Mouse (Mus musculus) heart, embryonic 10.5 days (tissue): ENCODE data around the gene Suds3. TPM values are rescaled to one million over a fixed set of nuclear protein-coding genes. Genes with fewer than 3 reads are reported as not detected.
A peak's percentile ranks its signal among the peaks of the same experiment; 100 is the strongest.

ENCODE experiments used
- DNase-seq: peaks from one replicate; pipeline ENCODE4 v3.0.0-alpha.2; 2017; ENCODE audit warnings: low spot score
- H3K27ac ChIP-seq: fragments of 300-500 bp; sonication (generic); 2 replicates; pipeline ENCODE4 v1.5.1; 2016; ENCODE audit warnings: mild to moderate bottlenecking
- H3K27me3 ChIP-seq: fragments of 300-500 bp; sonication (generic); 2 replicates; pipeline ENCODE4 v1.6.1; 2016; ENCODE audit warnings: mild to moderate bottlenecking; ENCODE audit not compliant: poor library complexity, insufficient read depth, severe bottlenecking
- H3K36me3 ChIP-seq: fragments of 300-500 bp; sonication (generic); 2 replicates; pipeline ENCODE4 v1.6.1; 2016; ENCODE audit warnings: mild to moderate bottlenecking, moderate library complexity
- H3K4me1 ChIP-seq: fragments of 300-500 bp; sonication (generic); 2 replicates; pipeline ENCODE4 v1.6.1; 2016; ENCODE audit warnings: mild to moderate bottlenecking
- H3K4me3 ChIP-seq: fragments of 300-500 bp; sonication (generic); 2 replicates; pipeline ENCODE4 v1.5.1; 2016; ENCODE audit warnings: mild to moderate bottlenecking, moderate library complexity
- H3K9me3 ChIP-seq: fragments of 300-500 bp; sonication (generic); 2 replicates; pipeline ENCODE4 v1.6.1; 2016; ENCODE audit warnings: mild to moderate bottlenecking, moderate library complexity
- WGBS: fragments of 180-500 bp; shearing (Covaris S2); methylation state at CpG from one replicate; pipeline ENCODE4 v1.1.7; 2016; 5-methylcytosine and 5-hydroxymethylcytosine counted together
- polyA plus RNA-seq: library from polyadenylated mRNA; unstranded; fragments of >200 nt; fragmentation: Nextera tagmentation; extraction: Ambion mirVana; gene quantifications from 2 replicates; pipeline ENCODE4 v1.2.1, GENCODE M21; 2016

The Suds3 gene
- polyA plus RNA-seq, 1 experiment from 2014 or later = 76.3 TPM

- Histone ChIP-seq H3K9me3 (no peaks in the 10 kb centered on the region), H3K27me3 (no peaks in the 10 kb centered on the region), H3K4me1 (no peaks in the 10 kb centered on the region), H3K36me3 (0 out of 2 replicates have a peak, but pooled peaks cover 3% of the 10 kb centered on the region), H3K4me3 (no peak overlapping the region), H3K27ac (no peak overlapping the region)
- no peak for DNase-seq
- WGBS = 88% methylated on average over 16 of the region's 16 CpGs
These were observed 31.5 kb upstream of the Suds3 start for GRCm38 (mm10) chr5:117147187-117148095.

DNA sequence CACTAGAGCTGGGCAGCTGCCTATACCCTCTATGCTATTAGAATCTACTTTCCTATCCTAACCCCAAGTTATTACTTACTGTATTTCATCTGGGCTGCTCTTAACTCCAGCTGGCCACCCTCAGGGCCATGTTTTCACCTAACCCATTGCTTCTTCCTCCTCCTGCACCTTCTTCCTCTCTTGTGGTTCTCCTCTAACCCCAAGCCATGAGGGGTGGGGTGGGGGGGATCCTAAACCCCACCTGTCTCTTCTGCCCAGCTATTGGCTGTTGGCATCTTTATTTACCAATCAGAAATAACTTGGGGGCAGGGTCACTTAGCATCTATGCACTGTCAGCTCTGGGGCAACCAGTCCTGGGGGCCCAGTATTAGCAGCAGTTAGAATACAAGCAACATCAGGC, 30.3 kb upstream of the Suds3 start:
- H3K4me1 ChIP-seq = no peaks in the 10 kb centered on the region
- H3K9me3 ChIP-seq = no peaks in the 10 kb centered on the region
- no peak overlapping the region for H3K27ac ChIP-seq
- H3K27me3 ChIP-seq = no peaks in the 10 kb centered on the region
- H3K4me3 ChIP-seq = no peak overlapping the region
- H3K36me3 ChIP-seq = 0 out of 2 replicates have a peak, but pooled peaks cover 3% of the 10 kb centered on the region
- DNase-seq = no peak

DNA sequence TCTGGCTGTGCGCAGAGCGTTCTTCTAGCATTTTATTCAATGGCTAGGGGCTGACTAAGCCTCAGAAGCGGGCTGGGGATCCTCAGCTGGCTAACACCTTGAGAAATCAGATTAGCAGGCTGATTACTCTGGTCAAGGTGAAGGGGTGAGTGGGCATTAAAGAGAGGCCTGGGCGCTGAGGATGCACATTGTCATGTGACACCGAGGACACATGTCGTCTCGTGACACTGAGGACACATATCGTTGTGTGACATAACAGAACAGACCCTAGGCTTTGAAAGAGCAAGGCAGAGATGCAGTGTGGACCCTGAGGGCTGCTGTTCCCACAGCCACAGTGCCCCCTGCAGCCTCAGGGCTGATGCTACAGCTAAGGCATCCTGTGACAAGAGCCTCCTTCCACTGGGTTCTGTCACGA, 27.8 kb upstream of the Suds3 start:
- H3K9me3 ChIP-seq = no peaks in the 10 kb centered on the region
- 46% methylated on average over 9 of the region's 9 CpGs for WGBS
- peak; percentile 85 for DNase-seq
- no peak overlapping the region for H3K27ac ChIP-seq
- 0 out of 2 replicates have a peak, but pooled peaks cover 3% of the 10 kb centered on the region for H3K36me3 ChIP-seq
- H3K4me3 ChIP-seq = no peak overlapping the region
- H3K27me3 ChIP-seq = no peaks in the 10 kb centered on the region
- peaks cover 14% of the 10 kb centered on the region for H3K4me1 ChIP-seq

GRCm38 (mm10) chr5:117140374-117140773, 24.5 kb upstream of the Suds3 start:
- Histone ChIP-seq H3K4me1 (peaks cover 39% of the 10 kb centered on the region), H3K9me3 (no peaks in the 10 kb centered on the region), H3K36me3 (no peaks in the 10 kb centered on the region), H3K4me3 (no peak overlapping the region), H3K27me3 (no peaks in the 10 kb centered on the region), H3K27ac (peak overlapping the region; percentile 17)
- 70% methylated on average over 7 of the region's 7 CpGs for WGBS
- DNase-seq = no peak

- H3K27me3 ChIP-seq = no peaks in the 10 kb centered on the region
- no peak overlapping the region for H3K27ac ChIP-seq
- peaks cover 45% of the 10 kb centered on the region for H3K4me1 ChIP-seq
- H3K9me3 ChIP-seq = no peaks in the 10 kb centered on the region
- WGBS = 68% methylated on average over 8 of the region's 8 CpGs
- no peak for DNase-seq
- no peak overlapping the region for H3K4me3 ChIP-seq
- no peaks in the 10 kb centered on the region for H3K36me3 ChIP-seq
These were observed 23.9 kb upstream of the Suds3 start for GRCm38 (mm10) chr5:117139822-117140221.

DNA sequence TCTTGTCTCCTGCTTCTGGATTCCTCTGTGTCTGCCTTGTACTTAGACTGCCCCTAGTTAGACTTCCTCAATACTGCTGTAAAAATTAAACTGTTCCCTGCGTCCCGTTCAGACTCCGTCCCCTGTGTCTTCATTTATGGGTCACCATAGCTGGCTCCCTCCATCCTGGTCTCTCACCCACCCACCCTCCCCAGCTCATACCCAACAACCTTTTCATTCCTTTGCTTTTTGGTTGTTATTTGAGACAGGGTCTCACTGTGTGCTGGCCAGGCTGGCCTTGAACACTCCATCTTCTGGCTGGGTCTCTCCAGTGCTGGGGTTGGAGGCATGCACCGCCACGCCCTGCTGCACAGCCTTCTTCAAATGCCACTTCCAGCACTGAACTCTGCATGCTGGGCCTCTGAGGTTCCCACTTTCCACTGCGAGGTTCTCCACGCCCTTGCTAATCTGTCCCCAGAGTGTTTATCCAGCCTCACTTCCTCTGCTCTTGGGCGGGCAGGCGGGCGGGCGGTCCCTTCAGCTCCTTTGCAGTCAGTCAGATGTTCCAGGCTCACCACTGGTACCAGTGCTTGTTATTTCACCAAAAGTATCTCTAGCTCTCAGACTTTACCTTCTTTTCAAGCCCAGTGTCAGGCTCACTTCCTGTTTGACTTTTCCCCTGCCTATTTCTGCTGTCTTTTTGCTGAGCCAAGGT, 22.5 kb upstream of the Suds3 start:
- H3K9me3 ChIP-seq = no peaks in the 10 kb centered on the region
- H3K4me3 ChIP-seq = no peak overlapping the region
- peak; percentile 91 for DNase-seq
- H3K27ac ChIP-seq = peak overlapping the region; percentile 74
- H3K4me1 ChIP-seq = peaks cover 59% of the 10 kb centered on the region
- no peaks in the 10 kb centered on the region for H3K36me3 ChIP-seq
- no peaks in the 10 kb centered on the region for H3K27me3 ChIP-seq
- WGBS = 58% methylated on average over 11 of the region's 11 CpGs

DNA sequence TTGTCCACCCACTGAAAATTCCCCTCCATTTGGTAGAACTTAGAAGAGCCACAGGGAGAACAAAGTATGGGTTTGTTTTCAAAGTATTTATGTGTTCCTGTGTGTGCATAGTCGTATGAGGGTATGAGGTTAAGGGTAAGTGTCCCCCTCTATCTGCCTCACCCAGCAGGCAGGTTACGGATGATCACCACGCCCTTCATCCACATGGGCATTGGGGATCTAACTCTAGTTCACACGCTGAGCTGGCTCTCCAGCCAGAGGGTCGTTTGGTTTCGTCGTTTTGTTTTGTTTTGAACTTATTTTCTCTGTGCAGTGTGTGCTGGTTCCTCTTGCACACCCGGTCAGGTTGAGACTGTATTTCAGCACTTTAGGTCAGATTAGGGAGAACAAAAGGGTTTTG, 21.7 kb upstream of the Suds3 start:
- H3K4me1 ChIP-seq = peaks cover 61% of the 10 kb centered on the region
- WGBS = 65% methylated on average over 8 of the region's 8 CpGs

GRCm38 (mm10) chr5:117137011-117137410, 21.1 kb upstream of the Suds3 start:
- Histone ChIP-seq H3K27me3 (no peaks in the 10 kb centered on the region), H3K27ac (peak overlapping the region; percentile 74), H3K4me1 (peaks cover 61% of the 10 kb centered on the region), H3K4me3 (no peak overlapping the region), H3K36me3 (no peaks in the 10 kb centered on the region), H3K9me3 (no peaks in the 10 kb centered on the region)
- WGBS = 59% methylated on average over 10 of the region's 10 CpGs
- no peak for DNase-seq

More for the DNA sequence above, 21.7 kb upstream of the Suds3 start:
- Histone ChIP-seq H3K36me3 (no peaks in the 10 kb centered on the region), H3K27me3 (no peaks in the 10 kb centered on the region), H3K27ac (peak overlapping the region; percentile 74), H3K9me3 (no peaks in the 10 kb centered on the region), H3K4me3 (no peak overlapping the region)
- DNase-seq = no peak

- Histone ChIP-seq H3K27ac (no peak overlapping the region), H3K4me1 (peaks cover 61% of the 10 kb centered on the region)
These were observed 20.7 kb upstream of the Suds3 start for GRCm38 (mm10) chr5:117136570-117136969.

DNA sequence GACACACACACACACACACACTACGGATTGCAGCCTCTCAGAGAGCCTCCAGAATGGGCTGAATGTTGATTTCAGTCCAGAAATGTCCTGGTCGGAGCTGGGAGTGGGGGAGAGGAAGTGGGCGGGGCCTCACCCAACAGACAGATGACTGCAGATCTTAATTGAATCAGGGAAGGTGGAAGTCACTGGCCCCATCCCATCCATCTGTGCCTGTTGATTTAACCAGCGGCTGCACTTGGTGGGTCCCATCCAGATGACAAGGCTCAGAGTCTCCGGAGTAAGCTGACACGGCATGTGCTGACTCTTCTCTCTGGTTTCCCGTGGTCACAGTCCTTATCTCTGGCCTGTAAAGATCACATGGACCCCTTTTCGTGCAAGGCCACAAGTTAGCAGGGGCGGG, 20.0 kb upstream of the Suds3 start:
- peak overlapping the region; percentile 43 for H3K4me3 ChIP-seq
- peak overlapping the region; percentile 84 for H3K27ac ChIP-seq
- DNase-seq = peak; percentile 83
- H3K4me1 ChIP-seq = peaks cover 61% of the 10 kb centered on the region
- H3K36me3 ChIP-seq = no peaks in the 10 kb centered on the region
- 8% methylated on average over 9 of the region's 9 CpGs for WGBS
- no peaks in the 10 kb centered on the region for H3K27me3 ChIP-seq
- no peaks in the 10 kb centered on the region for H3K9me3 ChIP-seq

More at GRCm38 (mm10) chr5:117136570-117136969, 20.7 kb upstream of the Suds3 start:
- H3K9me3 ChIP-seq = no peaks in the 10 kb centered on the region
- no peak for DNase-seq
- H3K36me3 ChIP-seq = no peaks in the 10 kb centered on the region
- no peak overlapping the region for H3K4me3 ChIP-seq
- H3K27me3 ChIP-seq = no peaks in the 10 kb centered on the region
- 78% methylated on average over 5 of the region's 5 CpGs for WGBS

DNA sequence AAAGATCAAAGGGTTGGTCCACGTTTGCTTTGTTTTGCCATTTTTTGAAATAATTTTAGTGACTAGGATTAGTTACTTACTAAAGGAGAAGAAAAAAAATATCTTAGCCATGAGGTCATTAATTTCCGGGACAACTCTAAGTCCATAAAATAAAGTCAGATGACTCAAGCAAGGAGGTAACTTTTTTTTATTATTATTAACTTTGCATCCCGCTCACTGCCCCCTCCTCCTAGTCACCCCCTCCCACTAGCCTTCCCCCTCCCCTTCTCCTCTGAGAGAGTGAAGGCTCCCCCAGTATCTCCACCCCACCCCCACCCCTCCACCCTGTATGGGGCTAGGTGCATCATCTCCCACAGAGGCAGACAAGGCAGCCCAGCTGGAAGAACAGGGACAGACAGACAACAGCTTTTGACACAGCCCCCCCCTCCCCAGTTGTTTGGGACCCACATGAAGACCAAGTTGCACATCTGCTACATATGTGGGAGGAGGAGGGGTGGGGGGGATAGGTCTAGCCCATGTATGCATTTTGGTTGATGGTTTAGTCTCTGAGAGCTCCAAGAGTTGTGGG, 19.1 kb upstream of the Suds3 start:
- no peaks in the 10 kb centered on the region for H3K36me3 ChIP-seq
- no peaks in the 10 kb centered on the region for H3K27me3 ChIP-seq
- no peaks in the 10 kb centered on the region for H3K9me3 ChIP-seq
- no peak for DNase-seq
- H3K4me3 ChIP-seq = peak overlapping the region; percentile 43
- 51% methylated on average over 3 of the region's 3 CpGs for WGBS
- peak overlapping the region; percentile 84 for H3K27ac ChIP-seq
- peaks cover 57% of the 10 kb centered on the region for H3K4me1 ChIP-seq

DNA sequence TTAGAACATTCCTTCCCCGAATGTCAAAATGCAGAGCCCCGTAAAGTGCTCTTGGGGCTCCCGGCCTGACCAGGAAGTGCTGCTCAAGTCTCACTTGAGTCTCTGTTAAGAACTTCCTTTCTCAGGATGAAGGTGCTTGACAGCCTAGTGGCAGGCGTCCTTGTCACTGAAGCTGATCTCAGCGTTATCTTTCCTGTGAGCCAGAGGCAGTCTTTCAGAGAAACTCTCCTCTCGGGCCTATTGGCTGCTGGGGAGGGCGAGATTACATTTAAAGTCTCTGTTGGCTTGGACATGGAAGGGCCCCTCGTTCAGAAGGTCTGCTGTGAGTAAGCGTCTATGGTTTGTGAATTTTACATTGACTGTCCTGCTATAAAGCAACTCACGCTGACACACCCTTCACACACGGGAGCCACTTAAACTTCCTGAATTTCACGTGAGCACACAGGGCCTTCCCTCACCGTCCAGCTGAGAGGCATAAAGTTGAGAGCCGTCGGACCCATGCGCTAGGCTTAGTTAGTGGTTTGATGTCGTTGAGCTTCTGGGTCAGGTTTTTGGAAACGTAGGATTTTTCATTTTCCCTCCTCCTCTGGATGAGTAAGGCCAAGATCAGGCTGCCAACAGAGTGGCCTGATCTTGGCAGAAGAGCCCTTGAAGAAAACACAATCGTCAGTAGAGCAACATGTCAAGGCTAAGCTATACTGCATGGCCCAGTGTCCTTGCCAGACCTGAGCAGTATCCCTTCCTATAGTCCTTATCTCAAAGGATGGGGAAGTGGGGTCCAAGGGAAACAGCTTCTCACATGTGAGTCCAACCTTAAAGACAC, 18.4 kb upstream of the Suds3 start:
- no peaks in the 10 kb centered on the region for H3K9me3 ChIP-seq
- H3K4me1 ChIP-seq = peaks cover 53% of the 10 kb centered on the region
- no peak for DNase-seq
- H3K36me3 ChIP-seq = no peaks in the 10 kb centered on the region
- no peaks in the 10 kb centered on the region for H3K27me3 ChIP-seq
- peak overlapping the region; percentile 22 for H3K4me3 ChIP-seq
- WGBS = 35% methylated on average over 19 of the region's 19 CpGs
- peak overlapping the region; percentile 84 for H3K27ac ChIP-seq
